Mouse (Mus musculus): ENCODE results near the gene Igfbpl1. TPM values are rescaled to one million over a fixed set of nuclear protein-coding genes. Genes with fewer than 3 reads are reported as not detected.

Gene Igfbpl1
- total RNA-seq, 2 experiments from 2014 or later = 12.5 to 14.5 TPM

GRCm38 (mm10) chr4:45771619-45772018, 55.1 kb downstream of the Igfbpl1 start:
- DNase-seq (ENCODE audit: extremely low spot score in 1 of 2, low spot score in 1 of 2) = peak in 1 of 2 experiments; percentile 67

- no peak for DNase-seq (ENCODE audit: extremely low spot score in 1 of 2, low spot score in 1 of 2)
These were observed 55.5 kb downstream of the Igfbpl1 start for GRCm38 (mm10) chr4:45771173-45771572.

GRCm38 (mm10) chr4:45770638-45771033, 56.1 kb downstream of the Igfbpl1 start:
- no peak for DNase-seq (ENCODE audit: extremely low spot score in 1 of 2, low spot score in 1 of 2)

- DNase-seq (ENCODE audit: extremely low spot score in 1 of 2, low spot score in 1 of 2) = no peak
These were observed 56.7 kb downstream of the Igfbpl1 start for GRCm38 (mm10) chr4:45769791-45770637.

GRCm38 (mm10) chr4:45769141-45769540, 57.6 kb downstream of the Igfbpl1 start:
- no peak for DNase-seq (ENCODE audit: extremely low spot score in 1 of 2, low spot score in 1 of 2)

- DNase-seq (ENCODE audit: extremely low spot score in 1 of 2, low spot score in 1 of 2) = no peak
These were observed 58.7 kb downstream of the Igfbpl1 start for GRCm38 (mm10) chr4:45767891-45768558.

GRCm38 (mm10) chr4:45766774-45767173, 59.9 kb downstream of the Igfbpl1 start:
- DNase-seq (ENCODE audit: extremely low spot score in 1 of 2, low spot score in 1 of 2) = no peak

GRCm38 (mm10) chr4:45765565-45766201, 61.0 kb downstream of the Igfbpl1 start:
- DNase-seq (ENCODE audit: extremely low spot score in 1 of 2, low spot score in 1 of 2) = no peak

- no peak for DNase-seq (ENCODE audit: extremely low spot score in 1 of 2, low spot score in 1 of 2)
These were observed 61.6 kb downstream of the Igfbpl1 start for GRCm38 (mm10) chr4:45765121-45765564.

GRCm38 (mm10) chr4:45764141-45764494, 62.6 kb downstream of the Igfbpl1 start:
- DNase-seq (ENCODE audit: extremely low spot score in 1 of 2, low spot score in 1 of 2) = no peak

GRCm38 (mm10) chr4:45763288-45764140, 63.2 kb downstream of the Igfbpl1 start:
- no peak for DNase-seq (ENCODE audit: extremely low spot score in 1 of 2, low spot score in 1 of 2)

GRCm38 (mm10) chr4:45762600-45762999, 64.1 kb downstream of the Igfbpl1 start:
- no peak for DNase-seq (ENCODE audit: extremely low spot score in 1 of 2, low spot score in 1 of 2)

Other genes starting within 250 kb of the Igfbpl1 start
- gene Aldh1b1, start 27.9 kb downstream of the Igfbpl1 start, total RNA-seq (2021) = 1 to 10 TPM; 9.2 to 9.9 TPM
- not detected for gene Stra6l, start 21.7 kb upstream of the Igfbpl1 start, total RNA-seq (2021)
- gene Ccdc180, start 63.4 kb upstream of the Igfbpl1 start, total RNA-seq (2021) = under 1 TPM; 0.12 to 0.38 TPM
- 10 to 100 TPM; 29.1 to 29.4 TPM for gene Tdrd7, start 138.4 kb upstream of the Igfbpl1 start, total RNA-seq (2021)
- gene Tmod1, start 212.0 kb upstream of the Igfbpl1 start, total RNA-seq (2021) = 10 to 100 TPM; 20.7 to 20.9 TPM